Mouse (Mus musculus): Measurements from ENCODE around the gene Rora. TPM values are rescaled to one million over a fixed set of nuclear protein-coding genes. Genes with fewer than 3 reads are reported as not detected.
A peak's percentile ranks its signal among the peaks of the same experiment; 100 is the strongest.

Rora gene
- polyA plus RNA-seq, 1 experiment from 2014 or later: 8.9 TPM

DNA sequence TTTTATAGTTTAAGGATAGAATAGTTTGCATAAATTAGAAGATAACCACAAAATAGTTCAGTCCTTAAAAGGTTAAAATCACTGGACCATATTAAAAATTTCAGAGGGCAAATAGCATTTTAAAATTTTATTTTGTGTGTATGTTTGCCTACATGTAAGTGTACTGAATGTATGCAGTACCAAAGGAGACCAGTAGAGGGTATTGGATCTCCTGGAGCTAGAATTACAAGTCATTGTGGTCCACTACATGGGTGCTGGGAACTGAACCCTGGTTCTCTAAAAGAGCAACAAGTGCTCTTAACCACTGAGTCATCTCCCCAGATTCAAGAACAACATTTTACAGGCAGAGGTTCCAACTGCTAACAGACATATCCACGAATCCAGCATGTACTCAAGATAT lies 493.4 kb downstream of the Rora start:
- Histone ChIP-seq H3K4me1 (peaks cover 17% of the 10 kb centered on the region), H3K4me2 (no peak overlapping the region), H3K9me3 (replicated peaks) (no peaks in the 10 kb centered on the region; the same call in 1 of the 2 replicates), H3K36me3 (no peaks in the 10 kb centered on the region), H3K4me3 (replicated peaks) (no peak overlapping the region), H3K9ac (no peak overlapping the region), H3K27ac (no peak overlapping the region), H3K27me3 (no peaks in the 10 kb centered on the region)
- no peak for ATAC-seq (replicated peaks; ENCODE audit: low FRiP score)
- 91% methylated on average over 1 of the region's 1 CpGs for WGBS

DNA sequence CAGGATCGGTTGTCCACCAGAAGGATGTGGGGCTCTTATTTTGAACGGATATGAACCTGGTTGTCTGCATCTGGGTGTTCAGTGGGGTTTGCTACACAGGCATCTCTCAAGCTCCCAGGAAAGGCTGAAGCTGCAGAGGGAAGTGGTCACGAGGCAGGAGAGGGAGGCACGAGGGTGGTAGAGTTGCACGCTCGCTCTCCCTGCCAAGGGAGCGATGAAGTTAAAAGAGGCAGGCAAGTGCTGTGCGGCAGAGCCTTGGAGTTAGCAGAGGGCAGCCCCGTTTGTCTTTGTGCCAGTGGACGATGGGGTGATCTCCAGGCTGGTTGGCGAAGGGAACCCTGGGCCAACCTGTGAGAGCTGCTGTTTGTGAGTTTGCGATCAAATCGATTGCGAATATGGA lies 496.6 kb downstream of the Rora start:
- Histone ChIP-seq H3K4me3 (replicated peaks) (no peak overlapping the region), H3K36me3 (no peaks in the 10 kb centered on the region), H3K9me3 (replicated peaks) (no peaks in the 10 kb centered on the region; the same call in 1 of the 2 replicates), H3K4me1 (peaks cover 17% of the 10 kb centered on the region), H3K4me2 (peak overlapping the region; percentile 27; the same call in 1 of the 2 replicates), H3K27me3 (no peaks in the 10 kb centered on the region), H3K9ac (no peak overlapping the region), H3K27ac (no peak overlapping the region)
- 46% methylated on average over 14 of the region's 14 CpGs for WGBS
- ATAC-seq (replicated peaks; ENCODE audit: low FRiP score): 0 out of 2 replicates have a peak, but pooled peaks have one; percentile 33

DNA sequence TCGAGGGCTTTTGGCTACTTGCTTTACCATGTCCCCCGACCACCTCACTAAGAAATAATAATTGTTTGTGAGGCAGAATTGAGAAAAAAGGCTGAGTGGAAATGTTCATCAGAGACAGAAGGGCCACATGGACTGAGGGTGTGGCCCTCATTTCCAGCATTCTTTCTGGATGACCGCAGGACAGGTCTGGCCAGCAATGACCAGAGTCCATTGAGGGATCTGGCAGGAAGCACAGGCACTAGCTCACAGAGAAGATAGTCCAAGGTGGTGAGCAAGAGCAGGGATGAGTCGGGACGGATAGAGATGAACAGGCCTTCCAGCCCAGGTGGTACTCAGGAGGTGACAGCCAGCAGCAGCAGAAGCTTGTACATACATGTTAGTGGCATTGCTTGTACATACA lies 501.1 kb downstream of the Rora start:
- Histone ChIP-seq H3K4me1 (peaks cover 25% of the 10 kb centered on the region), H3K4me3 (replicated peaks) (no peak overlapping the region), H3K36me3 (no peaks in the 10 kb centered on the region), H3K27ac (no peak overlapping the region), H3K9ac (no peak overlapping the region), H3K4me2 (no peak overlapping the region), H3K9me3 (replicated peaks) (no peaks in the 10 kb centered on the region), H3K27me3 (no peaks in the 10 kb centered on the region)
- no peak for ATAC-seq (replicated peaks; ENCODE audit: low FRiP score)
- WGBS: 93% methylated on average over 5 of the region's 5 CpGs

DNA sequence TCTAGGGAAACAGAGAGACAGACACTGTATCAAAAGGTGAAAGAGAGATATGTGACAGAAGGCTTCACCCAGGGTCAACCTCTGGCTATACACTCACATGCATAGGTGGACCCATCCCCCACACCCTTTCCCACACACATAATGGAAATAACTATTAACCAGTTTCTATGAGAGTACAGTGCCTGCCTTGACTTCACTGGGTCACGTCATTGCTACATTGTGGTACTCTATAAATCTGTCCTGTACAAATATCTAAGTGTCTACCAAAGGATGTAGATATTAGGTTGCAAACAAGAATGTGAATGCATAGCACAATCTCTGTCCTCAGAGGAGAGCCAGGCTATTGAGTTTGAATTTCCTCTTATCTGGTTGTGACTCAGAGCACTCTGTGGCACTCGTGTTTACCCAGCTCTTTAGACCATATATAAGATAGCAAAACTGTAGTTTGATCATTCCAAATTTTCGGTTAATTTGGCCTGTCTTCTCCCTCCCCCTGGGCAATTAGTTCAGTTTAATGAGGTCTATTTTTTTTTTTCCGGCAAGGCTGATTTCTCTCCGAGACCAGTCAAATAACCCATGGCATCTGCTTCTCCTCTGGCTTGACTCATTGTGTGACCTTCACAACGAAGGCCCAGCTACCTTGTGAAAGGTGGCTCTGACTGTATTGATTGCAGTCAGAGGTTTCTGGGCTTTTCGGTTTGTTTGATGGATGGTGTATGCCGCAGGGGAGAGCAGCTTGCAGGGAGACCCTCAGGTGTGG lies 502.4 kb downstream of the Rora start:
- Histone ChIP-seq H3K27ac (no peak overlapping the region), H3K36me3 (no peaks in the 10 kb centered on the region), H3K9me3 (replicated peaks) (no peaks in the 10 kb centered on the region), H3K9ac (no peak overlapping the region), H3K27me3 (no peaks in the 10 kb centered on the region), H3K4me1 (peaks cover 14% of the 10 kb centered on the region), H3K4me2 (no peak overlapping the region), H3K4me3 (replicated peaks) (no peak overlapping the region)
- 45% methylated on average over 8 of the region's 8 CpGs for WGBS
- no peak for ATAC-seq (replicated peaks; ENCODE audit: low FRiP score)

DNA sequence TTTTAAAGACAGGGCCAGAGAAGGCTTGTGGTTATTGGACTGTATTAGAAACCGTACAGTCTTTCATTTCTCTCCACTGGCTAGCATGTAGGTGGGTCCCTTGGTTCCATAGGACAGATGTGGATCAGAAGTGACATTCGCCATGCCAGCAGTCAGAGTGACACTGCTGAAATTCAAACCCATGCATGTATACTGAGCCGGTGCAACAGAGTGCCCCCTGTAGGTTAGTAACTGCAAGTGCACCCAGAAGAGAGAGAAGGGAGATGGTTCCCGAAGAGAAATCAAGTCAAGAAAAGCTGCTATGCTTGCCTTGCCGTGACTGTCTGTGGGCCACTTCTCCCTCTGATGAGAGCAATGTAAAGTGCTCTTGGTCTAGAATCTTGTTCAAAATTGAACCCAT lies 507.2 kb downstream of the Rora start:
- Histone ChIP-seq H3K36me3 (no peaks in the 10 kb centered on the region), H3K27me3 (no peaks in the 10 kb centered on the region), H3K27ac (no peak overlapping the region), H3K4me1 (peaks cover 18% of the 10 kb centered on the region), H3K9me3 (replicated peaks) (no peaks in the 10 kb centered on the region), H3K4me3 (replicated peaks) (no peak overlapping the region), H3K9ac (no peak overlapping the region), H3K4me2 (no peak overlapping the region)
- no peak for ATAC-seq (replicated peaks; ENCODE audit: low FRiP score)
- 91% methylated on average over 5 of the region's 5 CpGs for WGBS

DNA sequence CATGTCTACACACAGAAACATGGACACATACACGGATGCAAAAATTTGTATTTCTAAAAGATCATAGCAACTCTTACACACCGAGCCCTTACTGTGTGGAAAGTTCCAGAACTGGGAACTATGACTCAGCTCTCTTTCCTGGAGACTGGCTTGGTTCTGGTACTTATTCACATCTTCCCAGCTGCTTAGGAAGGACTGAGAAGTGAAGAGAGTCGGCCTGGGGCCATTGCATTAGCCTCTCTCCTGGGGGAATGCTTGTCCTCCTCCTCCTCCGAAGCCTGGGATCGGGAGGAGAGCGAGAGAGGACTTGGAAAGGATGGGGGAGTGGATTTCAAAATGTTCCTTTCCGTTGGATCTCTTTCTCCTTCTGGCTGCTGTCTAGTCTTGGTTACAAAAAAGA lies 511.1 kb downstream of the Rora start:
- no peaks in the 10 kb centered on the region for H3K36me3 ChIP-seq
- 49% methylated on average over 7 of the region's 7 CpGs for WGBS
- ATAC-seq (replicated peaks; ENCODE audit: low FRiP score): no peak
- H3K4me2 ChIP-seq: no peak overlapping the region
- H3K27ac ChIP-seq: no peak overlapping the region
- peaks cover 14% of the 10 kb centered on the region for H3K4me1 ChIP-seq
- H3K4me3 ChIP-seq (replicated peaks): no peak overlapping the region
- peaks cover 5% of the 10 kb centered on the region; the same call in 1 of the 2 replicates for H3K9me3 ChIP-seq (replicated peaks)
- no peak overlapping the region for H3K9ac ChIP-seq
- H3K27me3 ChIP-seq: no peaks in the 10 kb centered on the region

DNA sequence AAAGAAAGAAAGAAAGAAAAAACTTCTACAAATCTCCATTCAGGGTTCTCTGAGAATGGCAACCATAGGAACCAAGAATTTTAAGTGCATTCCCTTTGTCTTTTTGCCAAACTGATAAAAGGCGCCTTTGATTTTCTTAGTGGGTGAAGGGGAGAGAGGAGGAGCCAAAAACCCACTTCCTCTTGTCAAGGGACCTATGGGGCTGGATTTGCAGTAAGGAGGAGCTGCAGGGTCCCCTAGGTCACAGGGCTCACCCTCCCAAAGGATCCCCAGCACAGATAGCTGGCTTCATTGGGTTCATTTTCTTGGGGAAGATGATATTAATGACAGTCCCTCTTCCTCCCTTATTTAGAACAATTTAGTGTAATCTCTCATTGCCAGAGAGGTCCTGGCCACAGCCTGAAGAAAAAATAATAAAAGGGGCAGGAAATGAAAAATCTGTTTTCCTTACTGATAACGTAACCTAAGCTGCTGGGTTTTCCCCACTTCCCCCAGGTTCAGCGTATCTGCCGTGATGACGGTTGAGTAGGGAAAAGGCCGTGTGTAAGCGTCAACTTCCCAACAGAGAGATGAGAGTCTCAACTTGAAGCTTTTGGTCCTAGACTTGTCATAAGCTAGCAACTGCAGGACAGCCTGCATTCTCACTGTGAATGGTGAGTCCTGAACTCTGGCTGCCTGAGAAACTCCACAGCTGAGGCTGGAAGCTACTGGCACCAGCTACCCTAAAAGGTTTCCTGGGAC lies 511.7 kb downstream of the Rora start:
- peaks cover 14% of the 10 kb centered on the region for H3K4me1 ChIP-seq
- ATAC-seq (replicated peaks; ENCODE audit: low FRiP score): no peak
- no peaks in the 10 kb centered on the region for H3K36me3 ChIP-seq
- H3K9ac ChIP-seq: no peak overlapping the region
- no peak overlapping the region for H3K4me2 ChIP-seq
- no peaks in the 10 kb centered on the region for H3K27me3 ChIP-seq
- 42% methylated on average over 7 of the region's 7 CpGs for WGBS
- peaks cover 5% of the 10 kb centered on the region; the same call in 1 of the 2 replicates for H3K9me3 ChIP-seq (replicated peaks)
- 0 out of 2 replicates have a peak overlapping the region, but pooled peaks have one; percentile 2 for H3K27ac ChIP-seq
- no peak overlapping the region for H3K4me3 ChIP-seq (replicated peaks)

DNA sequence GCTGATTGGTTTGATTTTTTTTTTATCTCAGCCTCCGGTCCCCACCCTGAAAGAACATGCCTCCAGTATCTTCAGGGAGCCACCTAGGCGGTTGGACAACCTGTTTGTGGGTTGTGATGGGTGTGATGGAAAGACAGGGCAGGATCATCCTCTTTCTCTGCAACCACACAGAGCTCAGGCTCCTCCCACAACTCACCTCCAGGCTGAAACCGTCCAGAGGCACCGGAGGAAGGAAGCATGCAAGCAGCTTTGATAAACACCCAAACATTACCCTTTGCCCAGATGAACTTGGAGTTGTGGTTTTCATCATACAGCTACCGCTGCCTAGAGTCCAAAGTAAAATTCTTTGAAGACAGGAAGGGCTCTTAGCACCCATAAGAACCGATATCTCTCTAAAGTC lies 520.5 kb downstream of the Rora start:
- Histone ChIP-seq H3K9ac (no peak overlapping the region), H3K4me3 (replicated peaks) (no peak overlapping the region), H3K4me1 (peaks cover 16% of the 10 kb centered on the region), H3K27ac (no peak overlapping the region), H3K36me3 (no peaks in the 10 kb centered on the region), H3K27me3 (no peaks in the 10 kb centered on the region), H3K9me3 (replicated peaks) (peaks cover under 1% of the 10 kb centered on the region; the same call in 1 of the 2 replicates), H3K4me2 (no peak overlapping the region)
- WGBS: 67% methylated on average over 6 of the region's 6 CpGs
- ATAC-seq (replicated peaks; ENCODE audit: low FRiP score): no peak

DNA sequence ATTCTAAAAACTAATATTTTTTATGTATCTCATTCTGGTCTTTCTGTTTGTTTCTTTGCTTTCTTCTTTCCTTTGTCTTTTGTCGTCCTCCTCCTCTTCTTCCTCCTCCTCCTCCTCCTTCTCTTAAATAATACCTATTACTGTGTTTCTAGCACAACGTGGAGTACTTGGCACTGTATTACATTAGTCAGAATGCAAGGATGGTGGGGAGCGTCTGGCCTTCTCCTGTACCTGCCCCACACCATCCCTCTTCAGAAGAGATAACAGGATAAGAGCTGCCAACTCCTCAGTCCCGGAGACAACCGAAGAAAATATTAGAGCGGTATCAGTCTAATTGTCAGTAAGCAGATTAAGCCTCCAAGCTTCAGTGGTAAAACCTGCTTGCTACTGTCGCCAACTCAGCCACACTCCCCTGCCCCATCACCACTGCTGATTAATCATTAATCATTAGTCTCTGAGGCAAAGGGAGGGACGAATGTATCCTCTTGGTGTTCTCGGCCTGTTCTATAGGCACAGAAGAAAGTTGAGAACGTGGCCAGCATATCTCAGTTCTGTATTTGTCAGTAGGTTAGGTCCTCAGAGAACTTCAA lies 521.0 kb downstream of the Rora start:
- ATAC-seq (replicated peaks; ENCODE audit: low FRiP score): no peak

DNA sequence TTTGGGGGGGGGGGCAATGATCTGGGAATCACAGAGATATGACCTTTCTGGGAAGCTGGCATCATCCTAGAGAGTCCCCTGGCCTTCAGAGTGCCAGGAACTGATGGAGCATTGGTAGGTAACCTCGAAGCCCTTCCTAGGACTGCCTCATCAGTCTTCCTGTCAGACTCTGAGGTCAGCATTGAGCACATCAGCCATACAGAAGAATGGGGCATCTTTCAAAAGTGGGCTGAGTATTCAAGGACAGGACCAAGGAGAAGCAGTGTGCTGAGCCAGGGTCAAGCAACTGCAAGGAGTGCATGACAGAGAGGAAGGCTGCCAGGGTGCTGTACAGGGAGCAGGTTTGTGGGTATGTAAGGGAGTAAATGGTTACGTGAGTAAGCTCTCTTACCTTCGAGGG lies 523.4 kb downstream of the Rora start:
- H3K9ac ChIP-seq: no peak overlapping the region
- no peak overlapping the region for H3K4me3 ChIP-seq (replicated peaks)
- H3K27ac ChIP-seq: no peak overlapping the region
- H3K36me3 ChIP-seq: no peaks in the 10 kb centered on the region
- H3K4me1 ChIP-seq: peaks cover 28% of the 10 kb centered on the region
- no peaks in the 10 kb centered on the region for H3K9me3 ChIP-seq (replicated peaks)
- H3K27me3 ChIP-seq: no peaks in the 10 kb centered on the region
- no peak for ATAC-seq (replicated peaks; ENCODE audit: low FRiP score)
- WGBS: 70% methylated on average over 3 of the region's 3 CpGs
- no peak overlapping the region for H3K4me2 ChIP-seq

More for the DNA sequence above, 521.0 kb downstream of the Rora start:
- H3K9me3 ChIP-seq (replicated peaks): no peaks in the 10 kb centered on the region
- H3K27me3 ChIP-seq: no peaks in the 10 kb centered on the region
- no peak overlapping the region for H3K27ac ChIP-seq
- H3K9ac ChIP-seq: no peak overlapping the region
- no peaks in the 10 kb centered on the region for H3K36me3 ChIP-seq
- no peak overlapping the region for H3K4me3 ChIP-seq (replicated peaks)
- no peak overlapping the region for H3K4me2 ChIP-seq
- peaks cover 16% of the 10 kb centered on the region for H3K4me1 ChIP-seq
- 46% methylated on average over 10 of the region's 10 CpGs for WGBS

DNA sequence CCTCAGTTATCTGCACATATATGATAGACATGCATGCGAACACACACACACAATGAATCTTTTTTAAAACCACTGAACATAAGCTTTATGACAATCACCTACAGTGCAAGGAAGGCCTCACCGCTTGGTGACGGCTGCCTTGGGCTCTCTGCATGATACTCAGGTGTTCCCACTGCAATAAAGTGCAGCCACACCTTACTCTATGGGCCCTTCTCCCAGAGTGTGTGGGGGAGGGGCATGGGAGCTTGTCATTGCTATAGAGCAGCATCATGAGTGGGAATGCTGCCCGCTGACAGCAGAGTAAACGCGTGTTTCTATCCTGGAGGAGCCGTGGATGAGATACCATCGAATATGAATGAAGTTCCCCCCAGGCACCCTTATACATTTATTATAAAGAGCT lies 525.6 kb downstream of the Rora start:
- no peak overlapping the region for H3K4me3 ChIP-seq (replicated peaks)
- H3K4me2 ChIP-seq: no peak overlapping the region
- no peaks in the 10 kb centered on the region for H3K36me3 ChIP-seq
- 92% methylated on average over 8 of the region's 8 CpGs for WGBS
- H3K9me3 ChIP-seq (replicated peaks): no peaks in the 10 kb centered on the region
- peaks cover 29% of the 10 kb centered on the region for H3K4me1 ChIP-seq
- no peaks in the 10 kb centered on the region for H3K27me3 ChIP-seq
- no peak for ATAC-seq (replicated peaks; ENCODE audit: low FRiP score)
- no peak overlapping the region for H3K9ac ChIP-seq
- no peak overlapping the region for H3K27ac ChIP-seq

DNA sequence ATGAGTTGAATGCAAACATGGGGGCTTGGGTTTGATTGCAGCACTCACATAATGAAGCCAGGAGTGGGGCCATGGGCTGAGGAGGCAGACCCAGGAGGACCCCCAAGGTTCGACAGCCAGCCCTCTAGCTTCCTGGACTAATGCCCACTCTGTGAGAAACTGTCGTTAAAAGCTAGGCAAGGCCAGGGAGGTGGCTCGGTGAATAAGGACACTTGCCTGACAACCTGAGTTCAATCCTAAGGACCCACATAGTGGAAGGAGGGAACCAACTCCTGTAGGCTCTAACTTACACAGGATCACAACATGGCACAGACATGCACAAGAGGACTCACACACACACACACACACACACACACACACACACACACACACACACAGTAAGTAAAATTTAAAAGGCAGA lies 527.4 kb downstream of the Rora start:
- WGBS: 21% methylated on average over 3 of the region's 3 CpGs
- no peak overlapping the region for H3K4me3 ChIP-seq (replicated peaks)

More for the DNA sequence above, 527.4 kb downstream of the Rora start:
- no peaks in the 10 kb centered on the region for H3K27me3 ChIP-seq
- no peak overlapping the region for H3K9ac ChIP-seq
- ATAC-seq (replicated peaks; ENCODE audit: low FRiP score): no peak
- H3K4me2 ChIP-seq: no peak overlapping the region
- peaks cover 21% of the 10 kb centered on the region for H3K4me1 ChIP-seq
- no peaks in the 10 kb centered on the region for H3K36me3 ChIP-seq
- peak overlapping the region; percentile 24 for H3K27ac ChIP-seq
- H3K9me3 ChIP-seq (replicated peaks): no peaks in the 10 kb centered on the region
